Mouse (Mus musculus) testis, adult 2 months (tissue): Measurements from ENCODE around the gene Sh3bp5. TPM values are rescaled to one million over a fixed set of nuclear protein-coding genes. Genes with fewer than 3 reads are reported as not detected.

Experiments
- H3K27ac ChIP-seq: fragments of 200-500 bp; 2 replicates; pipeline ENCODE4 v1.5.1; 2012; ENCODE audit warnings: low read depth, low read length; ENCODE audit not compliant: control insufficient read depth, insufficient read depth
- H3K27me3 ChIP-seq: fragments of 200-500 bp; 2 replicates; pipeline ENCODE4 v1.6.1; 2012; ENCODE audit warnings: mild to moderate bottlenecking, low read length, moderate library complexity; ENCODE audit not compliant: control insufficient read depth, insufficient read depth
- H3K36me3 ChIP-seq: fragments of 200-500 bp; 2 replicates; pipeline ENCODE4 v1.6.1; 2012; ENCODE audit warnings: mild to moderate bottlenecking, low read length; ENCODE audit not compliant: control insufficient read depth, insufficient read depth
- H3K4me1 ChIP-seq: fragments of 200-500 bp; 2 replicates; pipeline ENCODE4 v1.6.1; 2012; ENCODE audit warnings: low read length; ENCODE audit not compliant: control insufficient read depth, insufficient read depth
- H3K4me3 ChIP-seq: fragments of 200-500 bp; 2 replicates; pipeline ENCODE4 v1.5.1; 2012; ENCODE audit warnings: low read depth, mild to moderate bottlenecking, low read length, moderate library complexity, mixed read lengths; ENCODE audit not compliant: control insufficient read depth
- CTCF ChIP-seq: fragments of 200-500 bp; IDR thresholded peaks from 2 replicates; pipeline ENCODE4 v1.5.1; 2012; ENCODE audit warnings: low read depth, mild to moderate bottlenecking, inconsistent platforms, low read length, moderate library complexity; ENCODE audit not compliant: control insufficient read depth, insufficient read depth, insufficient replicate concordance
- POLR2A ChIP-seq: fragments of 200-500 bp; IDR thresholded peaks from 2 replicates; pipeline ENCODE4 v1.6.1; 2012; ENCODE audit warnings: low read depth, mild to moderate bottlenecking, inconsistent platforms, low read length, moderate library complexity; ENCODE audit not compliant: control insufficient read depth
- polyA plus RNA-seq: library from polyadenylated mRNA; depleted of rRNA; stranded (reverse); fragments of >200 nt; gene quantifications from 2 replicates; pipeline ENCODE4 v1.2.3, GENCODE M21; 2012

Gene Sh3bp5
- polyA plus RNA-seq, 1 experiment, result 41.2 TPM

- Histone ChIP-seq H3K4me1 (peaks cover 14% of the 10 kb centered on the region), H3K27ac (no peak overlapping the region), H3K36me3 (no peaks in the 10 kb centered on the region), H3K4me3 (no peak overlapping the region), H3K27me3 (no peaks in the 10 kb centered on the region)
- TF ChIP-seq CTCF (no peak), POLR2A (no peak)
These were observed 39.5 kb downstream of the Sh3bp5 start for GRCm38 (mm10) chr14:31396428-31396827.

- Histone ChIP-seq H3K4me3 (no peak overlapping the region), H3K27ac (peak overlapping the region; percentile 54), H3K4me1 (peaks cover 14% of the 10 kb centered on the region), H3K27me3 (no peaks in the 10 kb centered on the region), H3K36me3 (no peaks in the 10 kb centered on the region)
- no peak for TF ChIP-seq CTCF
- no peak for TF ChIP-seq POLR2A
These were observed 40.2 kb downstream of the Sh3bp5 start for GRCm38 (mm10) chr14:31395629-31396199.

- Histone ChIP-seq H3K4me3 (no peak overlapping the region), H3K36me3 (no peaks in the 10 kb centered on the region), H3K27ac (peak overlapping the region; percentile 75), H3K27me3 (no peaks in the 10 kb centered on the region), H3K4me1 (peaks cover 14% of the 10 kb centered on the region)
- TF ChIP-seq CTCF (peak; percentile 31; the same call in 1 of the 2 replicates), POLR2A (no peak)
These were observed 40.9 kb downstream of the Sh3bp5 start for GRCm38 (mm10) chr14:31394822-31395532.

- no peaks in the 10 kb centered on the region for H3K36me3 ChIP-seq
- peaks cover 14% of the 10 kb centered on the region for H3K4me1 ChIP-seq
- no peak overlapping the region for H3K4me3 ChIP-seq
- no peaks in the 10 kb centered on the region for H3K27me3 ChIP-seq
- no peak for TF ChIP-seq CTCF
- TF ChIP-seq POLR2A, result no peak
- peak overlapping the region; percentile 83 for H3K27ac ChIP-seq
These were observed 41.8 kb downstream of the Sh3bp5 start for GRCm38 (mm10) chr14:31393936-31394630.

- peak overlapping the region; percentile 2; the same call in 1 of the 2 replicates for H3K27ac ChIP-seq
- H3K36me3 ChIP-seq, result no peaks in the 10 kb centered on the region
- H3K4me1 ChIP-seq, result peaks cover 14% of the 10 kb centered on the region
- no peaks in the 10 kb centered on the region for H3K27me3 ChIP-seq
- no peak for TF ChIP-seq POLR2A
- TF ChIP-seq CTCF, result no peak
- H3K4me3 ChIP-seq, result no peak overlapping the region
These were observed 42.4 kb downstream of the Sh3bp5 start for GRCm38 (mm10) chr14:31393546-31393890.

GRCm38 (mm10) chr14:31392873-31393545 is 42.9 kb downstream of the Sh3bp5 start:
- Histone ChIP-seq H3K4me3 (no peak overlapping the region), H3K36me3 (no peaks in the 10 kb centered on the region), H3K27me3 (no peaks in the 10 kb centered on the region), H3K27ac (peak overlapping the region; percentile 2; the same call in 1 of the 2 replicates), H3K4me1 (peaks cover 14% of the 10 kb centered on the region)
- TF ChIP-seq POLR2A (no peak), CTCF (no peak)

- Histone ChIP-seq H3K4me1 (peaks cover 14% of the 10 kb centered on the region), H3K27me3 (no peaks in the 10 kb centered on the region), H3K36me3 (no peaks in the 10 kb centered on the region), H3K4me3 (no peak overlapping the region), H3K27ac (no peak overlapping the region)
- TF ChIP-seq CTCF (no peak), POLR2A (no peak)
These were observed 43.6 kb downstream of the Sh3bp5 start for GRCm38 (mm10) chr14:31392300-31392699.
